Mouse (Mus musculus): ENCODE measurements around the gene Dmap1.

GRCm38 (mm10) chr4:117645859-117646258 is 36.2 kb downstream of the Dmap1 start:
- TF ChIP-seq EP300 (IDR thresholded peaks at IDR 0.05; ENCODE audit: insufficient read depth, low read depth, low read length) (no peak), CTCF (IDR thresholded peaks at IDR 0.05; ENCODE audit: low read depth, low read length) (no peak), POLR2A (IDR thresholded peaks at IDR 0.05; ENCODE audit: insufficient read depth, low read length) (no peak)
